Mouse (Mus musculus) lung, adult 2 months (tissue): ENCODE data around the gene Ros1. TPM values are rescaled to one million over a fixed set of nuclear protein-coding genes. Genes with fewer than 3 reads are reported as not detected.

ENCODE experiments used
- DNase-seq: peaks from one replicate; pipeline ENCODE4 v3.0.0; 2022
- H3K4me1 ChIP-seq: fragments of 200-500 bp; 2 replicates; pipeline ENCODE4 v1.6.1; 2011; ENCODE audit warnings: low read length; ENCODE audit not compliant: control insufficient read depth, insufficient read depth
- H3K4me3 ChIP-seq: fragments of 200-500 bp; replicated peaks from 2 replicates; pipeline ENCODE3; 2011; ENCODE audit warnings: low read depth, mild to moderate bottlenecking, control low read depth, low read length; ENCODE audit errors: extremely low read depth
- CTCF ChIP-seq: fragments of 200-500 bp; IDR thresholded peaks from 2 replicates; pipeline ENCODE4 v1.5.1; 2011; ENCODE audit warnings: mild to moderate bottlenecking, low read length, control low read depth; ENCODE audit not compliant: insufficient read depth
- POLR2A ChIP-seq: fragments of 200-500 bp; IDR thresholded peaks from 2 replicates; pipeline ENCODE4 v1.6.1; 2011; ENCODE audit warnings: low read depth, mild to moderate bottlenecking, control low read depth, low read length, borderline replicate concordance; ENCODE audit errors: extremely low read depth
- WGBS: fragments of 180-500 bp; shearing (Covaris S2); methylation state at CpG from one replicate; pipeline ENCODE4 v1.1.7; 2018; 5-methylcytosine and 5-hydroxymethylcytosine counted together
- polyA plus RNA-seq: library from polyadenylated mRNA; depleted of rRNA; stranded (reverse); fragments of >200 nt; gene quantifications from 2 replicates; pipeline ENCODE4 v1.2.3, GENCODE M21; 2012; rRNA removed

Ros1 gene
- polyA plus RNA-seq, 1 experiment, result 0.38 TPM

DNA sequence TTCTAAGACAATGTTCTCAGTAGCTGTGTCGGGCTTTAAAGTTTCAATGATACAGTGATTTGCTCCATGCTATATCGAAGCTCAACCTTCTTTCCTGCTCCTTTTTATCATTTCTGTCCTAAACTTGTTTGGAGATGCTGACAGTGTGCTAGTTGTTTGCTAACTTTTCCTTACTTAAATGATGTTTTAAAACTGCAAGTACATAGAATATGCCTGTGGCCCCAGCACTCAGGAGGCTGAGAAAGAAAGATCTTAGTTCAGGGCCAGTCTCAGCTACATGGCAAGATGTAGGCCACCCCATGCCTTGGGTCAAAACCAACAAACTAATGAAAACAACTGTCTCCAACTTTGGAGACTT lies 171.0 kb downstream of the Ros1 start:
- 26% methylated on average over 2 of the region's 2 CpGs for WGBS
- H3K4me1 ChIP-seq, result no peaks in the 10 kb centered on the region
- no peak for TF ChIP-seq POLR2A
- H3K4me3 ChIP-seq, result no peak overlapping the region
- no peak for DNase-seq

DNA sequence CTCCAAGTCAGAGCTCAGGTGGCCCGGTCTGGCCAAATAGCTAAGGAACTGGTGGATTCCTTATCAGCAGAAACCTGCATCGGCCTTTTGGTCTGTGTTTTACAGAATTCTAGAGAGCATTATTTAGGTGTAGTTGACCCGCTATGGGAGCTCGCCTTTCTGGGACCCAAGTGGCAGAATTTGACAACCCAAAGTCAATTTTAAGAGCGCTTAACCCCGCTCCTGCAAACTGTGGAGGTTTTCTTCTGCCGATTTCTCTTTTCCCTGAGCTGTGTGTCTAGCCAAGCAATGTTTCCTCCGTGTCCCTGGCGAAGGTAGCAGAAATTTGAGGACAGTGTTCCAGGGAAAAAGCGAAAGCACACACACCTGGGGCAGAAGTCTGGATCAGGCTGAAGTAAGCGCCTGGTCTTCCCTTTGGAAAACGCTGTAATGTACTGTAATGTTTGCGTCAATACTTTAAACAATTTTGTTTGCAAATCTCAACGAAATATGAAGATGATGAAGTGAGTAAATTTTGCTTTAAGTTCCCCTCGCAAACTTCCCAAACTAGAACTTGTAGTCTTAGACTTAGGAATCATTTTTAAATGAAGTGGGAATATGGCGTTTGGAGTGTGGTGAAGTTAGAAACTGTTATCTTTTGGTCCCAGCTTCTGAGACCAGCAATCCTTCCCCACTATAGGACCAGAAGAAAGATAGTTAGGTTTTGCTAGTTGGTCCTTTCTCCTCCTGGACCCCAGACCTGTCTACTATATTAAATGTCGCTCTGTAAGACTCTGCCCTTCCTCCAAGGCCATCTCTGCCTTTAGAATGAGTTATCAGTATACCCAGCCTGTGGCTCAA lies 171.6 kb downstream of the Ros1 start:
- 4% methylated on average over 17 of the region's 17 CpGs for WGBS
- TF ChIP-seq CTCF (no peak), POLR2A (no peak)
- no peak for DNase-seq
- H3K4me1 ChIP-seq, result no peaks in the 10 kb centered on the region
- H3K4me3 ChIP-seq, result no peak overlapping the region

DNA sequence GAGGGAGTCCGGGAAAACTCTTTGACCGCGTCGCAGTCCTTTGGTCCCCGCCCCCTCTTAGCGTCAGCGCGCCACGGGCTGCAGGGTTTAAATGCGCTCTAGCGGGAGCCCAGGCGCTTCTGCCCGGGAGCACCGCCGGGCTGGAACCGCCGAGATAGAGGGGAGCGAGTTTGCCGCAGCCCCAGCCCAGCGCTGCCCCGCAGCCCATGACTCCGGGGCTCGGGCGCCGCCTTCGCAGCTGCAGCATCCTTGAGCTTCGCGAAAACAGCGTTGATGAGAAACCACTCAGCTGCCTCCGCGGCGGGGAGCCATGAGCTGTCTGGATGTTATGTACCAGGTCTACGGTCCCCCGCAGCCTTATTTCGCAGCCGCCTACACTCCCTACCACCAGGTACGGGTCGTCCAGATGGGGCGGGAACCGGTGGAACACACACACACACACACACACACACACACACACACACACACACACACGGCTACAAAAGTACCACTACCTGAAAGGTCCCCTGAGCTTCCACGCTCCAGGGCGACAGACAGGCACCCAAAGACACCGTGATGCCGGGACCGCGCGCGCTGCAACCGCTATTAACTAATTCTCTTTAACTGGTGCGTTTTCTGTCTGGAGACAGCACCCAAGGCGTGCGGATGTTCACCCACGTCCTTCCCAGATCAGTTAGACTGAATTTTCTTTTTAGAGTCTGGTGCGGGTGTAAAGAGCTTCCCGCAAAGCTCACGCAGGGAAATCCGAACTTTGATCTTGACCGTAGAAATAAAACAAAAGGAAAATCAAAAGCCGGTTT lies 172.4 kb downstream of the Ros1 start, which contains the start of gene Vgll2:
Gene Vgll2 (plus strand): TSS at position 90 of the 800 bp plus-strand sequence.
- no peaks in the 10 kb centered on the region for H3K4me1 ChIP-seq
- no peak for TF ChIP-seq CTCF
- no peak for TF ChIP-seq POLR2A
- no peak within 1 kb of the TSS for H3K4me3 ChIP-seq
- peak; percentile 6 for DNase-seq
- WGBS, result under 1% methylated on average over 60 of the region's 60 CpGs

DNA sequence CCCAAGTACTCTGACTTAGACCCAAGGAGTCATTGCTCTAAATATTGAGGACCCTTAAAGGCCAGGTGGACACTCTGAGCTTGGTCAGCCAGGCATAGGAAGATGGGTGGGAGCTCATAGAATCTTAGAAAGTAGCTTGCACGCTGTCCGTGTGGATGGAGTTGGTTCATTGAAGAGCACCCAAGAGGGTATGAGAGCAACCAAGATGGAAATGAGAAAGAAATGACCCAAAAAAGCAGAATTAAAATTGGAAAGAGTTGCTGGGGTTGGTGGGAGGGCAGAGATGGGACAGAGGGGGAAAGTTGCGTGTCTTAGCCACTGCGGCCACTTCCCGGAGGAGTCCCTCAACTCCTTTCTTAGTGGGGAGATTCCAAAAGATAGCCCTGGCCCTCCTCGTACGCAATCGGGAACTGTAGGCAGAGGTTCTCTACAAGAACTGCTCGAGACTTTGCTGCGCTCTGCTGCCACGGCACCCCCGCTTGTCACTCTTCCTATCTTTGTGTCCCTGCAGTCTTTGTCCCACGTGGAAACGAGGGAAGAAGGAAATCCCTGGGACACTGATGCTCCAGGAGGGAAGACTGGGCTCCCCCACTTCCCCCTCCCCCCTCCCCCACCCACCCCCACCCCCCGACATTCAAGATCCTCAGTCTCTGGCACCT lies 173.2 kb downstream of the Ros1 start:
- H3K4me3 ChIP-seq, result no peak overlapping the region
- no peak for TF ChIP-seq CTCF
- TF ChIP-seq POLR2A, result no peak
- no peaks in the 10 kb centered on the region for H3K4me1 ChIP-seq
- DNase-seq, result no peak
- 2% methylated on average over 15 of the region's 15 CpGs for WGBS

DNA sequence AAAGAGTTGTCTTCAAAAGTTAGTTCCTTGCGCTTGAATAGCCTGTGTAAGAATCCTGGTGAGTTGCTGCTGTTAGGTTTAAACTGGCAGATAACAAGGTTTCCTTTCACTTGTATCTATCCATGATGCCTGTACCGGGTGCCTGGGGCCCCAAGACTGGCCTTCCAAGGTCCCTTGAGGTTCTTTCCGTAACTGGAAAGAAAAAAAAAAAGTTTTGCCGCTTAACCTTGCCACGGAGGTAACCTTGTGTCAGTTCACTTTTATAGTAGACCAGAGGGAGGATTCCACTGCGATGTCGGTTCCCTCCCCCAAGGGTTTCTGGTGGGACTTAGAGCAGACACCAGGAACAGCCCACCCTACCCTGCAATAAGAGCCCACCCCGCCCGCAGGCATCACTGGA lies 173.8 kb downstream of the Ros1 start:
- TF ChIP-seq POLR2A (no peak), CTCF (no peak)
- no peaks in the 10 kb centered on the region for H3K4me1 ChIP-seq
- 3% methylated on average over 9 of the region's 9 CpGs for WGBS
- no peak for DNase-seq
- no peak overlapping the region for H3K4me3 ChIP-seq

DNA sequence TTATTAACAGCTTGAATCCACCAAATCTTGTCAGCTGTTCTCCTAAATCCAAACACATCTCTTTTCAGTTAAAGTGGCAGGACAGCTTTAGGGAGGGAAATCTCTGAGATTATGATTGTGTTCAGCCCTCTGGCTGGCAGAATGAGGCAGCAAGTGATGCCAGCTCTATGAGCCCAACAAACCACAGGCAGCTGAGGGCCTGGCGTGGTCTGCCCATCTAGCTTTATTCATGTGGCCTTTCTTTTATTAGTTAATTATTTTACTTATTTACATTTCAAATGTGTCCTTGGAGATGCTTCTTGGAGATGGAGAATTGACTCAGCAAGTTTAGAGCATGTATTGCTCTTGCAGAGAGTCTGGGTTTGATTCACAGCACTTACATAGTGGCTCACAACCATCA lies 176.6 kb downstream of the Ros1 start:
- WGBS, result 81% methylated on average over 1 of the region's 1 CpGs
- Histone ChIP-seq H3K4me3 (no peak overlapping the region), H3K4me1 (no peaks in the 10 kb centered on the region)
- TF ChIP-seq POLR2A (no peak), CTCF (no peak)
- no peak for DNase-seq

Other genes with a start within 250 kb of the Ros1 start
- gene Vgll2, start 172.7 kb downstream of the Ros1 start, polyA plus RNA-seq, result 0.24 TPM in 1 of 2 replicates, not detected in the other
- gene Dcbld1, start 38.4 kb upstream of the Ros1 start, polyA plus RNA-seq, result 7.7 and 8.2 TPM in 2 replicates
- not detected in 2 replicates for gene Gm26741, start 163.5 kb upstream of the Ros1 start, polyA plus RNA-seq
- gene Gopc, start 186.9 kb upstream of the Ros1 start, polyA plus RNA-seq, result 5.7 and 6.4 TPM in 2 replicates
- 0.12 TPM in 1 of 2 replicates, not detected in the other for gene Nepn, start 193.7 kb upstream of the Ros1 start, polyA plus RNA-seq
- 11.0 and 15.1 TPM in 2 replicates for gene Nus1, start 222.3 kb upstream of the Ros1 start, polyA plus RNA-seq